Mouse (Mus musculus) embryonic fibroblast, embryonic 13.5 days (primary cell): Measurements from ENCODE around the gene Akap11. TPM values are rescaled to one million over a fixed set of nuclear protein-coding genes. Genes with fewer than 3 reads are reported as not detected.

Experiments
- H3K27ac ChIP-seq: 2 replicates; pipeline ENCODE4 v1.5.1; 2012; ENCODE audit warnings: low read length, control low read depth, inconsistent platforms; ENCODE audit not compliant: insufficient read depth
- H3K4me1 ChIP-seq: 2 replicates; pipeline ENCODE4 v1.6.1; 2011; ENCODE audit warnings: low read length; ENCODE audit not compliant: control insufficient read depth, insufficient read depth
- H3K4me3 ChIP-seq: 2 replicates; pipeline ENCODE4 v1.5.1; 2011; ENCODE audit warnings: mild to moderate bottlenecking, control low read depth, low read length; ENCODE audit not compliant: insufficient read depth
- CTCF ChIP-seq: IDR thresholded peaks from 2 replicates; pipeline ENCODE4 v1.5.1; 2011; ENCODE audit warnings: mild to moderate bottlenecking, control low read depth, low read length, moderate library complexity, borderline replicate concordance; ENCODE audit not compliant: insufficient read depth
- POLR2A ChIP-seq: IDR thresholded peaks from 2 replicates; pipeline ENCODE4 v1.6.1; 2011; ENCODE audit warnings: low read depth, mild to moderate bottlenecking, control low read depth, low read length, moderate library complexity
- polyA plus RNA-seq: library from polyadenylated mRNA; stranded (reverse); fragments of >200 nt; gene quantifications from 2 replicates; pipeline ENCODE4 v1.2.4, GENCODE M21; 2011; ENCODE audit warnings: low read depth; ENCODE audit not compliant: missing spikeins, insufficient read length

Akap11 gene
- polyA plus RNA-seq, 1 experiment, result 59.1 TPM

DNA sequence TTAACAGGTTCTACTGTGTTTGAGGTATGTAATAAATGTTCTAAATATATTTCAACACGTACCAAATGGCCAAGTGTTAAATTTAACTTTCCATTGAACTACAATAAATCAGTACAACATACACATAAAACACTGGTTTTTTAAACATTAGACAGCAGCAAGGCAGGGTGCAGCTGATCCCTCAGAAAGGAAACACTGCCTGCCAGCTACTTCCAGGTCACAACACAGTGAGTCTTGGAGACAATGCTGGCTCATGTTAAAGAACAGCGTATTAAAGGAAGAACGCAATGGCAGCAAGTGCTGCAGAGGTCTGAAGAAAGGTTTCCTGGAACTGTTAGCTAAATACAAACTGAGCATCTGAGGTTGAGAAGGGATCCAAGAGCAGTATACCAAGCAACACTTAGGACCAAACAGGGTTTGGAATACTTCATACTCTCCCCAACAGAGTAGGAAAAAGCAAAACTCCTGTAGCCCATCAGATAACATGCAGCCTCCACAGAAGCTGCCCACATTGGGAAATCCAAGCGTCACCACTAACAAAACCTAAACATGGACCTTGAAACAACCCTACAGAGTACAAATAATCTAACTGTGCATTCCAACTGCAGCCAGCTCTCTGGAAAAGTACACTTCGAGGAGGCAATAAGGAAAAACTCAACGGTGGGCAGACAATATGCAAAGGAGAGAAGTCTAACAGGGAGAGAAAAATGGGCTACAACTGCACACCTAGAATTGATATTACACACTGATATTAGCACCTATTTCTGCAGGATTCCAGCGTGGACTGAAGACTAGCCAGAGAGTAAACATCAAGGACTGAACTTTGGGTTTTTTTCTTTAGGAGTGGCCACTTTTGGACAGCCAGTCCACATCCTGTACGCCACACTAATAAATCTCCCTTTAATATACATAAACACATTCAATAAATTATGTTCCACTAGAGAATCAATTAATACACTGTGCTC lies 7.9 kb downstream of the Akap11 start:
- Histone ChIP-seq H3K27ac (no peak overlapping the region), H3K4me3 (no peak overlapping the region), H3K4me1 (peaks cover under 1% of the 10 kb centered on the region; the same call in 1 of the 2 replicates)
- TF ChIP-seq POLR2A (no peak), CTCF (no peak)

- no peak for TF ChIP-seq POLR2A
- TF ChIP-seq CTCF, result no peak
- H3K27ac ChIP-seq, result no peak overlapping the region
- no peak overlapping the region for H3K4me3 ChIP-seq
- H3K4me1 ChIP-seq, result no peaks in the 10 kb centered on the region; the same call in 1 of the 2 replicates
These were observed 9.7 kb downstream of the Akap11 start for GRCm38 (mm10) chr14:78526907-78527306.

GRCm38 (mm10) chr14:78526475-78526874 lies 10.1 kb downstream of the Akap11 start:
- H3K4me1 ChIP-seq, result no peaks in the 10 kb centered on the region; the same call in 1 of the 2 replicates
- H3K27ac ChIP-seq, result no peak overlapping the region
- TF ChIP-seq CTCF (no peak), POLR2A (no peak)
- no peak overlapping the region for H3K4me3 ChIP-seq

DNA sequence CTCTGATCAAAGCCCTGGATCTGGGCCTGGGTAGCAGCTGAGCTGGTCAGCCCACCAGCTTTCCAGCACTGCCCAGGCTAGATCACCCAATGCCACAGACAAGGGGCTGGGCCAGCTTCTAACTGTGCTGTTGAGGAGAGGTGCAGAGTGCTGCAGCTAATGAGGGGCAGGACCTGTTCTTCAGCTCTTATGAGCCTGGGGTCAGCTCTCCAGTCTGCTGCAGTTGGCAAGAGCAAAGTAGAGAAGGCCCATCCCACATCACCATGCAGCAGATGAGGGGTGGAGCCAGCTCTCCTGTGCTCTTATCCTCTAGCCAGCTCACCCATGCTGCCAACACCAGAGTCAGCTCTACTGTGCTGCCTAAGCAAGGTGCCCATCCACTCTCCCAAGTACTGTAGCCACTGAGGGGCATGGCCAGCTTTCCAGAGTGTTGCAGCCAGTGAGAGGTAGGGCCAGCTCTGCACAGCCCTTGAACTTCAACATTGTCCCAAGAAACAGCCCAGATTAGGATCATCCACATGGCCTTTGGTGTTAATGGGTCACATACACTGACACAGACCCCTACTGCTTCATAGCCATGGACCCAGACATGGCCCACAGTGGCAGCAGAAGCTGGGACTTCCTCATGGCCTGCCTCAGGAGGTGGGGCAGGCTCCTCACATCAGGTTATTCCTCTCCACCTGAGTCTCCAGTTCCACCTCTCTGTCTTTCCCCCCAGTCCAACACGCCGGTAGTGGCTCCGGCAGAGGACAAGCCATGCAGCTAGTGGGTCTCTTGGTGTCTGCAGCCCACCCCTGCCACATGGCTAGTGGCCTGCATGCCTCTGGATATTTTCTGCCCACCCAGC lies 10.8 kb downstream of the Akap11 start:
- no peak overlapping the region for H3K27ac ChIP-seq
- TF ChIP-seq CTCF (no peak), POLR2A (no peak)
- H3K4me3 ChIP-seq, result no peak overlapping the region
- H3K4me1 ChIP-seq, result no peaks in the 10 kb centered on the region; the same call in 1 of the 2 replicates

- Histone ChIP-seq H3K4me3 (no peak overlapping the region), H3K27ac (no peak overlapping the region), H3K4me1 (no peaks in the 10 kb centered on the region; the same call in 1 of the 2 replicates)
- TF ChIP-seq POLR2A, result no peak
- no peak for TF ChIP-seq CTCF
These were observed 11.5 kb downstream of the Akap11 start for GRCm38 (mm10) chr14:78525059-78525458.

- Histone ChIP-seq H3K4me1 (no peaks in the 10 kb centered on the region), H3K4me3 (no peak overlapping the region), H3K27ac (no peak overlapping the region)
- TF ChIP-seq CTCF (no peak), POLR2A (no peak)
These were observed 25.9 kb downstream of the Akap11 start for GRCm38 (mm10) chr14:78510713-78511112.

GRCm38 (mm10) chr14:78509791-78510190 lies 26.8 kb downstream of the Akap11 start:
- H3K4me3 ChIP-seq, result no peak overlapping the region
- H3K4me1 ChIP-seq, result no peaks in the 10 kb centered on the region
- TF ChIP-seq POLR2A (no peak), CTCF (no peak)
- no peak overlapping the region for H3K27ac ChIP-seq

- H3K27ac ChIP-seq, result no peak overlapping the region
- H3K4me1 ChIP-seq, result no peaks in the 10 kb centered on the region
- TF ChIP-seq CTCF, result no peak
- TF ChIP-seq POLR2A, result no peak
- no peak overlapping the region for H3K4me3 ChIP-seq
These were observed 36.0 kb downstream of the Akap11 start for GRCm38 (mm10) chr14:78500578-78500977.

GRCm38 (mm10) chr14:78496691-78497090 lies 39.9 kb downstream of the Akap11 start:
- no peak for TF ChIP-seq CTCF
- no peaks in the 10 kb centered on the region for H3K4me1 ChIP-seq
- H3K27ac ChIP-seq, result no peak overlapping the region
- H3K4me3 ChIP-seq, result no peak overlapping the region

DNA sequence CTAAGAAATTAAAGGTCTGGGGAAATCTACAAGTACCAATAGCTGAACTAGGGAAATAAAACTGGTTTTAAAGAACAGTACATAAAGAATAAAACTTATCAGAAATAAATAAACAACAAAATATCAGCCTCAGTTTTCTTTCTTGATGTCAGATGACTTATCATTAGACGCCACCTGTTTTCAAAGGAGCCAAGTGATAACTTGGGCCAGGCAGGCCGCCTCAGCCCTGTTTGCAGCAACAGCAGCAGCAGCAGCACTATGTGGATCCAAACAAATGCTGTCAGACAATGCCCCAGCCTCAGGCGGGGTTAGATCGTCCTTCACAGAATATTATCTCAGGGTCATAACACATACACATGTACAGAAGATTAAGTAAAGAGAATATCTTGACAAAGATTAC lies 41.4 kb downstream of the Akap11 start:
- TF ChIP-seq POLR2A (no peak), CTCF (no peak)
- no peak overlapping the region for H3K4me3 ChIP-seq
- no peaks in the 10 kb centered on the region for H3K4me1 ChIP-seq
- H3K27ac ChIP-seq, result no peak overlapping the region
